Mouse (Mus musculus) C2C12 (cell line): Measurements from ENCODE around the gene Slc15a3.

Experiments
- MAX ChIP-seq: IDR thresholded peaks from one replicate; pipeline ENCODE4 v1.6.1; 2011; ENCODE audit warnings: mild to moderate bottlenecking, control low read depth
- USF1 ChIP-seq: IDR thresholded peaks from one replicate; pipeline ENCODE4 v1.6.1; 2011; ENCODE audit warnings: low read depth, mild to moderate bottlenecking, control low read depth, moderate library complexity

- TF ChIP-seq USF1: no peak
- TF ChIP-seq MAX: no peak
These were observed 40.8 kb downstream of the Slc15a3 start for GRCm38 (mm10) chr19:10880085-10880974.
